Mouse (Mus musculus) left cerebral cortex, postnatal 14 days (tissue): Measurements from ENCODE around the gene Snx1. TPM values are rescaled to one million over a fixed set of nuclear protein-coding genes. Genes with fewer than 3 reads are reported as not detected.
A peak's percentile ranks its signal among the peaks of the same experiment; 100 is the strongest.

Experiments used
- DNase-seq, 2 experiments: peaks; one replicate each; pipeline ENCODE4 v3.0.0; 2021 to 2022; ENCODE audit warnings: low spot score in 2 of 2, mixed read lengths in 1 of 2
- intact Hi-C: fragments of 180-260 bp; cut with DNase I; formaldehyde crosslinking; loops from one replicate; pipeline ENCODE4 v1.15.1; 2025
- total RNA-seq, 2 experiments: library from RNA; stranded (reverse); gene quantifications; 2 replicates each; pipeline ENCODE4 v1.2.3; 2021

Gene Snx1
- total RNA-seq, 2 experiments from 2014 or later = 51.6 to 56.3 TPM

DNA sequence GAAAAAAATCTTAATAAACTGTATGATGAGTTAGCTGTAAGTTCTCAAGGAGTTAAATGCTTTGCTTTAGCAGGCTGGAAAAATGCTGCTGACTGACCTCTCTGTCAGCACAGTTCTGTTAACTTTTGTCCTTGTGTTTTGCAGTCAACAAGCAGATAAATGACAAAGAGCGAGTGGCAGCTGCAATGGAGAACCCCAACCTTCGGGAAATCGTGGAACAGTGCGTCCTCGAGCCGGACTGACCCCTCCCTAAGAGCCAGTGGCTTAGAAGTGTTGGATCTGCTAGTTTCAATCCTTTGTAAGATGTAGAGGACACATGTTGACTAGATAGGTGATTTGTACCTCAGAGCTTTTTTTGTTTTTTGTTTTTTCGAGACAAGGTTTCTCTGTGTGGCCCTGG lies 11.8 kb upstream of the Snx1 start:
- DNase-seq = no peak
- intact Hi-C loops = no loop called here

DNA sequence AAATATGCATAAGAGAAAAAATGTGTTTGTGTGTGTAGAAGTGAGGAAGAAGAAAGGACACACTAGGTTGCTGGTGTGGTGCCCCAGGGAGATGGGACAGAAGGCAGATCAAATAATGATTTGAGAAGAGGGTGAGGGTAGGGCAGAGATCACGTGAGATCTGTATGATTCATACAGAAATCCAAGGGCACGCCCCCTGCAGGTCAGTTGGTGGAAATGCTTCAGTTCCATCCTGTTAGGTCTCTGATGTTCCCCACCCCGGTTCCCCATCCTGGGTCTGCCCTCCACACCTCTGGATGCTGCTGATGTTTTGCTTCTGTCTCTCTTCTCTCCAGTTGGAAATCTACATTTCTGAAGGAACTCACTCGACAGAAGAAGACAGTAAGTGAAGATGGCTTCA lies 9.6 kb upstream of the Snx1 start:
- intact Hi-C loops = no loop called here
- peak in 1 of 2 experiments; percentile 19 for DNase-seq

DNA sequence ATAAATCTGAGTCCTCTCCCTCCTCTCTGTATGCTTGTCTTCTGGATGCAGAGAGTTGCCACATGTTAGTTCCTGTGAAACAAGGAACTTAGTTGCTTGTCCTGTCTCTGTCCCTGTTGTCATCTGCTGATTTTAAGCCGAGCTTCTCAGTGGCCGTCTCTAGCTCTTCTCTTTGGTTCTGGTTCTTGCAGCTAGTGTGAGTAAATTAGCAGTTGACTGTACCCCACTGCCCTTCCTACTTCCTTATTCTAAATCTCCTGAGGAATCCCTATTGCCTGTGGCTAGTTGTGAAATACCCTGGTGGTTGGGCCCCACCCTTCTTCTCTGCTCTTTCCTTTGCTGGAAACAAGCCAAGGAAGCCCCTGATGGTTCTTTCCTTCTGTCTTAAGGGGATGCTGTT lies 5.1 kb upstream of the Snx1 start:
- DNase-seq = no peak
- intact Hi-C loops = no loop called here

- intact Hi-C loops = loop anchor here (10.0 kb wide), 1 partner anchor 63 kb away; the partner anchor contains the start of genes Ppib and Snx22
- no peak for DNase-seq
Measured at GRCm38 (mm10) chr9:66127884-66128283, 1.5 kb upstream of the Snx1 start.

DNA sequence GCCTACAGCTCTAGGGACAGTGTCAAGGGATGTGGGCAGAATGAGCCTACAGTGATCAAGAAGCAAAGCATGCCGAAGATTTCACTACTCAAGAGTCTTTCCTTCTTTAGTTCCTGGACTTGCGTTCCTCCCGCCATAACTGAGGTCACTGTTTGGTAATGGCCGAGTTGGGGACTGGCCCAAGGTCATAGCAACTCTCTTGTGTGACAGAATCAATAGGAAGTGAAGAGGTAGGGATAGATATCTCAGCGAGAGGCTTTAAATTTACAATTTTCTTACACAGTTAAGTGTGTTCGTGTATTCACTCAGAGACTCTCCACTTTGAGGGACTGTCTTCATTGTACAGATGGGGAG lies 783 bp upstream of the Snx1 start:
- intact Hi-C loops = loop anchor here (10.0 kb wide), 1 partner anchor 62 kb away; the partner anchor contains the start of genes Ppib and Snx22
- DNase-seq = no peak

- intact Hi-C loops = loop anchor here (10.0 kb wide), 1 partner anchor 61 kb away; the partner anchor contains the start of genes Ppib and Snx22
- DNase-seq = no peak
Measured at GRCm38 (mm10) chr9:66125543-66126455, 588 bp downstream of the Snx1 start.

DNA sequence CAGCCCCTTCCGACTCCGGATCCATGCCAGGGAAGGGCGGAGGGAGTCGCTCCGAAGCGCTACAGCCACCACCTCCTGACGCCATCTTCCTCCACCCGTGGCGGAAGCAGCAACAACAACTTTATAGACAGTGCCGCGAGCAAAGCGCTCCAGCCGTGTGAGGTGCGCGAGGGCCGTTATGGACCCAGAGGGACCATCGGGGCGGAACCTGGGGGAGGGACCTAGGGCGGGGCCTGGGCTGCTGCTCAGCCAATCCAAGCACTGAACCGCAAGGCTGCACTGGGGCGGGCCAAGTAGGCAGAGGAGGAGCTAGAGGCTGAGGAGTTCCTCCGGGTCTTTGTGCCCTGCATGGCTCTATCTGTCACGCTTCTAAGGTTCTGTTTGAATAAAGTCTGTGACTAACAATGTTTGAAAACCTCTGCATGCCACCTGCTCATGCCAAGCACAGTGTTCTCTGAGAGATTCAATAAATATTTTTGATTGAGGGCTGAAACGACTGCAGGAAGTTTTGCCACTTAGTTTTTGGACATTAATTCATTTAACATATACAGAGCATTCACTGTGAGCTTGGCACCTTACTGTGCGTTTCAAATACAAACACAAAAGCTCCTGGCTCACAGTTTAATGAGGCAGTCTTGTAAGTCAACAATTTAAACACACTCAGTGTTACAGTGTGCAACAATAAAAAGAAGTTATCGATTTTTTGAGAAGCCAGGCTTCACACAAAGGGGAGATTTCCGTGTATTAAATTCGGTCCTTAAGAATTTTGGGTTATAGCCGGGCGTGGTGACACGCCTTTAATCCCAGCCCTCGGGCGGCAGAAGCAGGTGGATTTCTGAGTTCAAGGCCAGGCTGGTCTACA lies 1.5 kb downstream of the Snx1 start:
- intact Hi-C loops = loop anchor here (10.0 kb wide), 1 partner anchor 60 kb away; the partner anchor contains the start of genes Ppib and Snx22

DNA sequence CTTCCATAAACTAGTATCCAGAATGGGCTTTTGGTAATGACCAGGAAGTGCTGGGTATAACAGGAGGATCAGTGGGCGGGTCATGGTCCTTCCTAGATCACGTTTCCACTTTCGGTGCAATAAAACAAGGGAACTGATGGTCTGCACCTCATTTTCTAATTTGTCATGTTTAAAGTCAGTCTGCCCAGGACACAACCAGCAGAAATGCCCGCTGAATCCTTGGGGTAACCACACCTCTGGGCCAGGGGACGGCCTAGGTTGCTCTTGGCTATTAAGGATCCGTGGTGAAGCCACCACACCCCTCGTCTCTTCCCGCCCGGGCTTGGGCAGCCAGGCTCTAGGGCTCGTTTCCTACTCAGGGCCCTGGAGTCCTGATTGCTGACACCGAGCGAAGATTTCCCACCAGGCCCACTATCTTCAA lies 2.3 kb downstream of the Snx1 start:
- DNase-seq = peak in 1 of 2 experiments; percentile 9
- intact Hi-C loops = loop anchor here (10.0 kb wide), 1 partner anchor 59 kb away; the partner anchor contains the start of genes Ppib and Snx22

More for the DNA sequence above, 1.5 kb downstream of the Snx1 start:
- DNase-seq = peak; percentile 96 to 98

DNA sequence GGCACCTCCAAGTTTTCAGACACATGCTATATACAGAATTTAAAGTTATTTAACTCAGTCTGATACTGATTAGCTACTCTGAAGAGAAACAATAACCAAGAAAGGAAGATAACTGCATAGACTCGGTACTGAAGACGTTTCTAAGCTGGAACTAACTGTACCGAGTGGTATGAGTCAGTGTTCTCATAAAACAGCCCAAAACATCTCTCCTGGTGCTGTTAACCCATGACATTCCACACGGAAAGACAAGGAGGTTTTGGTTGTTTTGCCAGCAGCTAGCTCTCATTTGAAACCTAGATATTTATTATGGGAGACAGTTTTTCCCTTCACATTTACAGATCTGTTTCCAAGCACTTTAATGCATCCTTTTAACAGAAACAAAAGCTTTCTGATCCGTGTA lies 2.7 kb downstream of the Snx1 start:
- intact Hi-C loops = loop anchor here (10.0 kb wide), 1 partner anchor 59 kb away; the partner anchor contains the start of genes Ppib and Snx22
- no peak for DNase-seq

DNA sequence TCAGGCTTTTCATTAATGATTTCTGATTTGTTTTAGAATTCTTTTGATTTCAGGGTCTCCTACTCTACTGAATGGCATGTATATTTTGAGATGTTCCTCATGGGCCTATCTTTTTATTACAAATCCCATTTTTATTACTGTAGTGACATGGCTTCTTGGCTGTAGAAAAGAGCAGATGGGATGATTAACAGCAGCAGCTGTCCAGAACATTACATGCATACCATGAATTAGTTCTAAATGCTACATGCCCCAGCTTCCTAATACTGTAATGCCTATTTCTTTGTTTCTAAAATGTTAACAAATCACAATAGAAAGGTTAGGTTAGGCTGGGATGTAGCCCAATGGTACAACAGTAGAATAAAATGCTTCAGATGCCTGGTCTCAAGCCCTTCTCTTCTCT lies 5.0 kb downstream of the Snx1 start:
- DNase-seq = no peak
- intact Hi-C loops = loop anchor here (10.0 kb wide), 1 partner anchor 57 kb away; the partner anchor contains the start of genes Ppib and Snx22

DNA sequence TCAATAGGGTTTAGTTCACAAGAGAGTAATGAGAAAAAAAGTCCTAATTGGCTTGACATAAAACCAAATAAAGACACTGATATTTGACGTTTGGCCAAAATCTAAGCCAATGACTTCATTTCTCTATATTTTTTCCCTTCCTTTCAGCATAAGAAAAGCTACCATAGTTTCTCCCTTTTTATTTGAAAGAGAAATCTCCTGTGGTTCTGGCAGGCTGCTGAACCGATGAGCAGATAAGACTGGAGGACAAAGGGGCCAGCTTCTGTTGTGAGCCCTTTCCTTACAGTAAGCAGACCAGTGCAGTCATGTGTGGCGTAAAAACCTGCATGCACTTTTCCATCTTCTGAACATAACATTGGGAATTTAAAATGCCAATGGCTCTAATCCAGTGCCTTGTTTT lies 5.4 kb downstream of the Snx1 start:
- intact Hi-C loops = loop anchor here (10.0 kb wide), 1 partner anchor 56 kb away; the partner anchor contains the start of genes Ppib and Snx22
- DNase-seq = no peak

- no peak for DNase-seq
- intact Hi-C loops = loop anchor here (10.0 kb wide), 1 partner anchor 55 kb away; the partner anchor contains the start of genes Ppib and Snx22
Measured at GRCm38 (mm10) chr9:66120106-66120505, 6.3 kb downstream of the Snx1 start.

DNA sequence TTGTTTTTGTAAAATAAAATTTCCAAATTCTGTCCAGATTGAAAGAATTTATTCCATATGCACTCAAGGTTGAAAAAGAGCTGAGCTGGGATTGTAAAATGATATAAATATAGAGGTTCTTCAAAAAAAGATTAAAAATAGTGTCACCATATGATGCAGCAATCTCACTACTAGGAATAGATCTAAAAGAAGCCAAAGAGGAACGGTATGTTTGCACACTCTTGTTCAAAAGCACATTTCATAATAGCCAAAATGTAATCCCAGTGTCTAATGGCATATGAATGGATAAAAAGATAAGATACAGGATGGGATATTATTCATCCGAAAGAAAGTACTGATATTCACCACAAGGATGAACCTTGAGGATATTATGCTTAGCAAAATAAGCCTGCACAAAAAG lies 6.9 kb downstream of the Snx1 start:
- DNase-seq = no peak
- intact Hi-C loops = no loop called here

DNA sequence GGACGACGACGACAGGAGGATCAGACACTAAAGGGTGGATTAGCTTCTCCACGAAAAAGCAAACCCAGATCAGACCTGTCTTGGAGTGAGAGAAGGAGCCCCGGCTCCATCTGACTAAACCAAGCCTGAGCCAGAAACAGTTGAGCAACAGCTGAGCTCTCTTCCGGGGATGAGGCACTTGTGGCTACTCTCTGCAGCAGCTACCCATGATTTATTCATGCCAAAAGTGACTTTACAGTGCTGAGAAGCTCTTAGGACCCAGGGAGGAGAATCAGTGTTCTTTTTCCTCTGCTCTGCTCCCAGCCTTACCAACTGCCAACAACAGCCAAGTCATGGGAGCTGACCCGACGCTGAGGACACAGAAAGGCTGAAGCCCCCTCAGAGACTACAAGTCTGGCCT lies 9.5 kb downstream of the Snx1 start:
- DNase-seq = peak; percentile 18 to 45
- intact Hi-C loops = no loop called here

- DNase-seq = no peak
- intact Hi-C loops = no loop called here
Measured at GRCm38 (mm10) chr9:66114341-66114740, 12.0 kb downstream of the Snx1 start.

GRCm38 (mm10) chr9:66110611-66111379 lies 15.6 kb downstream of the Snx1 start:
- intact Hi-C loops = no loop called here
- no peak for DNase-seq

DNA sequence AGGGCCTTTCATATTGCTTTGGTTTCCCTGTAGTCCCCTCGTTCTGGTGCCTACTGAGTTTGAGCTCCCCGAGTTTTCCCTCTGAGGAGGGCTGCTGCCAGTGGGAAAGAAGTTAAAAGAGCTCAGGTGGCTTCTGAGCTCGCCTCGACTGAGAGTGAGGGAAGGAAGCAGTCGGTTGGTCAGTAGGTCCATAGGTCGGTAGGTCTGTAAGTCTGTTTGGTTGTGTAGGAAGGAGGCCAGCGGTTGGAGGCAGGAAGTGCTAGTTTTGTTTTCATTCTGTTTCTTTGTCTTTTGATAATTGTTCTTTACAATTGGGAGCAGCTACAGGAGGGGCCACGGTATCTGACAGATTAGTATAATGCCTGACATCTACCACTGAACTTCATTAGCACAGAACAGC lies 16.3 kb downstream of the Snx1 start:
- DNase-seq = no peak
- intact Hi-C loops = no loop called here

- intact Hi-C loops = loop anchor here (10.0 kb wide), 1 partner anchor 435 kb away; no protein-coding TSS in a partner anchor
Measured at GRCm38 (mm10) chr9:66109574-66109973, 16.8 kb downstream of the Snx1 start.

GRCm38 (mm10) chr9:66105168-66105567 lies 21.2 kb downstream of the Snx1 start:
- intact Hi-C loops = loop anchor here (10.0 kb wide), 1 partner anchor 430 kb away; no protein-coding TSS in a partner anchor
- DNase-seq = no peak

More at GRCm38 (mm10) chr9:66109574-66109973, 16.8 kb downstream of the Snx1 start:
- DNase-seq = no peak
